Mouse (Mus musculus) limb, embryonic 15.5 days (tissue): ENCODE data around the gene Gm2916. TPM values are rescaled to one million over a fixed set of nuclear protein-coding genes. Genes with fewer than 3 reads are reported as not detected.
"Not testable (repeated sequence)": the region's sequence is repeated elsewhere in the genome, so short reads cannot be mapped to it uniquely, and the experiment has no call there.

ENCODE experiments used
- ATAC-seq: fragments of 200-750 bp; cut with Nextera tagmentation; 2 replicates; pipeline ENCODE4 v1.8.0; 2017; ENCODE audit warnings: low read depth, moderate TSS enrichment; ENCODE audit not compliant: insufficient number of reproducible peaks, low FRiP score, low TSS enrichment
- H3K27ac ChIP-seq: fragments of 300-500 bp; sonication (generic); 2 replicates; pipeline ENCODE4 v1.5.1; 2015; ENCODE audit warnings: moderate library complexity, mild to moderate bottlenecking, inconsistent platforms
- H3K27me3 ChIP-seq: fragments of 300-500 bp; sonication (generic); 2 replicates; pipeline ENCODE4 v1.6.1; 2015; ENCODE audit warnings: inconsistent platforms
- H3K36me3 ChIP-seq: fragments of 300-500 bp; sonication (generic); 2 replicates; pipeline ENCODE4 v1.6.1; 2015; ENCODE audit warnings: inconsistent platforms
- H3K4me1 ChIP-seq: fragments of 300-500 bp; sonication (generic); 2 replicates; pipeline ENCODE4 v1.6.1; 2015; ENCODE audit warnings: inconsistent platforms
- H3K4me2 ChIP-seq: fragments of 300-500 bp; sonication (generic); 2 replicates; pipeline ENCODE4 v1.6.1; 2015; ENCODE audit warnings: mild to moderate bottlenecking, inconsistent platforms
- H3K4me3 ChIP-seq: fragments of 300-500 bp; sonication (generic); 2 replicates; pipeline ENCODE4 v1.5.1; 2015; ENCODE audit warnings: mild to moderate bottlenecking, inconsistent platforms
- H3K9ac ChIP-seq: fragments of 300-500 bp; sonication (generic); 2 replicates; pipeline ENCODE4 v1.6.1; 2015; ENCODE audit warnings: inconsistent platforms
- H3K9me3 ChIP-seq: fragments of 300-500 bp; sonication (generic); 2 replicates; pipeline ENCODE4 v1.6.1; 2016; ENCODE audit warnings: inconsistent platforms
- WGBS: fragments of 180-500 bp; shearing (Covaris S2); methylation state at CpG from one replicate; pipeline ENCODE4 v1.1.7; 2015; 5-methylcytosine and 5-hydroxymethylcytosine counted together
- polyA plus RNA-seq: library from polyadenylated mRNA; unstranded; fragments of >200 nt; fragmentation: Nextera tagmentation; extraction: Ambion mirVana; gene quantifications from 2 replicates; pipeline ENCODE4 v1.2.1, GENCODE M21; 2015

The Gm2916 gene
- polyA plus RNA-seq = not detected in 2 replicates

GRCm38 (mm10) chr14:3883872-3884271, at the start of gene Gm2916:
TSS of gene Gm2916 (plus strand) at chr14:3884172.
- ATAC-seq, H3K9me3 ChIP-seq, H3K4me2 ChIP-seq, H3K9ac ChIP-seq, H3K4me1 ChIP-seq, H3K27ac ChIP-seq, H3K4me3 ChIP-seq, H3K36me3 ChIP-seq, H3K27me3 ChIP-seq: not testable (repeated sequence)
- no CpG with 5 or more reads among the region's 1 CpGs for WGBS

- H3K9me3 ChIP-seq, H3K4me3 ChIP-seq, H3K27ac ChIP-seq, H3K9ac ChIP-seq, H3K4me1 ChIP-seq, ATAC-seq, H3K36me3 ChIP-seq, H3K27me3 ChIP-seq, H3K4me2 ChIP-seq: not testable (repeated sequence)
- no CpG with 5 or more reads among the region's 2 CpGs for WGBS
Measured at GRCm38 (mm10) chr14:3845945-3846344, 38.0 kb upstream of the Gm2916 start, which contains the start of gene Gm3033. TSS of gene Gm3033 (plus strand) at chr14:3846245.

- H3K9ac ChIP-seq, H3K36me3 ChIP-seq, H3K9me3 ChIP-seq, H3K4me2 ChIP-seq, H3K27ac ChIP-seq, H3K4me1 ChIP-seq, ATAC-seq, H3K27me3 ChIP-seq, H3K4me3 ChIP-seq: not testable (repeated sequence)
- WGBS = 50% methylated on average over 2 of the region's 2 CpGs
Measured at GRCm38 (mm10) chr14:3931456-3931855, 47.5 kb downstream of the Gm2916 start, which contains the start of gene Gm3029. TSS of gene Gm3029 (plus strand) at chr14:3931756.

- not testable (repeated sequence) for H3K4me2 ChIP-seq, H3K27me3 ChIP-seq, H3K27ac ChIP-seq, ATAC-seq, H3K9me3 ChIP-seq, H3K9ac ChIP-seq, H3K36me3 ChIP-seq, H3K4me3 ChIP-seq, H3K4me1 ChIP-seq
- WGBS = no CpG with 5 or more reads among the region's 2 CpGs
Measured at GRCm38 (mm10) chr14:3963247-3963646, 79.3 kb downstream of the Gm2916 start, which contains the start of gene Gm3095. TSS of gene Gm3095 (plus strand) at chr14:3963547.

Other genes starting within 250 kb of the Gm2916 start
- not detected in 2 replicates for gene Gm3012, start 249.7 kb upstream of the Gm2916 start, polyA plus RNA-seq
- gene Gm3020, start 232.1 kb upstream of the Gm2916 start, polyA plus RNA-seq = 0.67 and 0.68 TPM in 2 replicates
- not detected in 2 replicates for gene Gm3043, start 195.4 kb upstream of the Gm2916 start, polyA plus RNA-seq
- 0.20 TPM in 1 of 2 replicates, not detected in the other for gene Gm3002, start 74.1 kb upstream of the Gm2916 start, polyA plus RNA-seq
- gene Gm3033, start 37.9 kb upstream of the Gm2916 start, polyA plus RNA-seq = not detected in 2 replicates
- gene Gm3029, start 47.6 kb downstream of the Gm2916 start, polyA plus RNA-seq = not detected in 2 replicates
- not detected in 2 replicates for gene Gm3095, start 79.4 kb downstream of the Gm2916 start, polyA plus RNA-seq
- not detected in 2 replicates for gene Gm3099, start 114.2 kb downstream of the Gm2916 start, polyA plus RNA-seq
- 0.42 and 0.71 TPM in 2 replicates for gene Gm5796, start 139.8 kb downstream of the Gm2916 start, polyA plus RNA-seq
- not detected in 2 replicates for gene Gm3115, start 199.9 kb downstream of the Gm2916 start, polyA plus RNA-seq
- 0.52 and 0.72 TPM in 2 replicates for gene Gm8108, start 226.4 kb downstream of the Gm2916 start, polyA plus RNA-seq